Mouse (Mus musculus) brain, adult 2 months (tissue): ENCODE measurements around the gene Ifna6.
A peak's percentile ranks its signal among the peaks of the same experiment; 100 is the strongest.

Experiments
- DNase-seq: peaks from one replicate; pipeline ENCODE4 v3.0.0; 2011; ENCODE audit warnings: low read depth, low spot score

The Ifna6 gene

GRCm38 (mm10) chr4:88845334-88845733, 18.1 kb downstream of the Ifna6 start:
- DNase-seq, result peak; percentile 25

GRCm38 (mm10) chr4:88849698-88850097, 22.5 kb downstream of the Ifna6 start, which contains the start of gene Ifna1:
TSS of gene Ifna1 (plus strand) at chr4:88850087.
- DNase-seq, result no peak

DNA sequence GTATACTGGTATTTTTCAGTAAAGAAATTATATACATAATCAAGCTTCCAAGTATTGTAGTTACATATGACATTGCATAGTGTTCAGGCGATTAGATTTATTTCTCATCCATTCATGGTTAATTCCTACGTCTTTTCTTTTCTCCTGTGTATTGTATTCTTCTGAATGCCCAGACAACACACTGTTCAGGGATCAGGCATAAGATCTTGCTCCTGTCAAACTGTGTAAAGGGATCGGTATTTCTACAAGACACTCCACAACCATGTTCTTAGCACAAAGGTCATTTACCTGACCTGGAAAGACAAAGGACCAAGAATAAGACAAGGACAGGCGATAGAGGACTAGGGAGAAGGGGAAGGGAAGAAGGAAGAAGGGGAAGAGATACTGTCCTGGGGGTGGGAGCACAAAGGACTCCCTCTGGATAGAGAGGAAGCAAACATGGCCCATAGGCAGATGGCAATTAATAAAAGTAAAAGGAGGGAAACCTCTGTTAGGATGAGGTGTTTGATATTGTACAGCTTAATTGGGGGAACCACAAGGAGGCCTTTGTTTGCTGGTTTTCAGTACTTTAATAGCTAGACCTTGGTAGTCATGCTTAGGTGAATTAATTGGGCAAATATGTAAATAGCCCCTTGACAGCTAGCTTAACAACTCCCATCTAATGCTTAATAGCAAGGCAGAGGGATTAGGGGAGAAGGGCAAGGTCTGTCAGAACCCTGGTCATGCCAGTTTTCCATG, 24.0 kb downstream of the Ifna6 start:
- no peak for DNase-seq

DNA sequence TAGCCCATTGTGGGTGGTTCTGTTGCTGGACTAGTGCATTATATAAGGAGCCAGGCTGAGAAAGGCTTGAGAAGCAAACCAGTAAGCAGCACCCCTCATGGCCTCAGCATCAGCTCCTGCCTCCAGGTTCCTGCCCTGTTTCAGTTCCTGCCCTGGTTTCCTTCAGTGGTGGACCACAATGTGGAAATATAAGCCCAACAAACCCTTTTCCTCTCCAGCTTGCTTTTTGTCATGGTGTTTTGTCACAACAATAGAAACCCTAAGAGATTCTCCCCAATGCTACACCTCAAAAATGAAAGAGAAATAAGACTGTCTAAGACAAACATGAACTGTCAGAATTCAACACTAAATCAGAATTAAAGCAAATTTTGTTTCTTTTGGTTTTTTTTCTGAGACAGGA, 32.0 kb downstream of the Ifna6 start:
- DNase-seq, result no peak

DNA sequence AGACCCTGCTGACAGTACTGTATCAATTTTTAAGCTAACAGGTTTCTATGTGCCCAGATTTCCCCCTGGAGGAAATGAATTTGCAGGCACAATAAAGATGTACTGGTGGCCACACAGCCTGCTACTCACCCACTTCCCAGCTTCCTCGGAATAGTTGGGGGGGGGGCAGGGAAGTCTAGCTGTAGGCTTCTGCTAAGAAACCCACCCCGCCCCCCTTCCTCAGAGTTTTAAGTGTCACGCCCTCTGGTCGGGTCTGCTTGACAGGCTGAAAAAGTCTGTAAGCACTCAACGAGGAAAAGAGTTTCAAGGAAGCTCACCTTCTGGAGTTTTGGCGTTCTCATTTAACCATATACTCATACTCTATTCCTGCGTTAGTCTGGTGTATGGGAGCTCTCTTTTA, 36.1 kb downstream of the Ifna6 start:
- no peak for DNase-seq

- DNase-seq, result no peak
Measured at GRCm38 (mm10) chr4:88864599-88864998, 37.4 kb downstream of the Ifna6 start.

DNA sequence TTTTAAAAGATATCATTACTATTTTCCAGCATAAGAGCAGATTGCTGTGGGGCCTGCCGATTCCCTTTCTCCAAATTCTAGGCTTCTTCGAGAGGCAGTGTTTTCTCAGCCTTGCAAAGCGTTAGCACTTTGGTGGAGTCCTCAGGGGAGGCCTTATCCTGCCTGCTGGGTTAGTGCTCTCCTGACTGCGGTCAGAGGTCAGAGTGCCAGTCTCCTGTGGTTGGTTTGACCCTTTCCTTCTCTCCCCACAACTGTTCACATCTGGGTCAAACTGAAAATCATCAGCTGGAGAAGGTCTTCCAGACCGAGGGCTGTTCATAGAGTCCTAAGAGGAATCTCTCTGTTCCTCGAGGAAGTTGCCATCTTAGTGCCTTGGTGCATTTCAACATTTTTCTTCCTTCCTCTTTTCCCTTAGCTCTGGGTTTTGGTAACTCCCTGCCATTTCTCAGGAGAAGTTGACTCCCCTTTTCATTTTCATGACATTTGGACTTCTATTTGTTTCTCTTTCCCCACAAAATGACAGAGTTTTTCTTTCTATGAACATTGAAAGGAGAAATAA, 37.9 kb downstream of the Ifna6 start:
- DNase-seq, result peak; percentile 3

DNA sequence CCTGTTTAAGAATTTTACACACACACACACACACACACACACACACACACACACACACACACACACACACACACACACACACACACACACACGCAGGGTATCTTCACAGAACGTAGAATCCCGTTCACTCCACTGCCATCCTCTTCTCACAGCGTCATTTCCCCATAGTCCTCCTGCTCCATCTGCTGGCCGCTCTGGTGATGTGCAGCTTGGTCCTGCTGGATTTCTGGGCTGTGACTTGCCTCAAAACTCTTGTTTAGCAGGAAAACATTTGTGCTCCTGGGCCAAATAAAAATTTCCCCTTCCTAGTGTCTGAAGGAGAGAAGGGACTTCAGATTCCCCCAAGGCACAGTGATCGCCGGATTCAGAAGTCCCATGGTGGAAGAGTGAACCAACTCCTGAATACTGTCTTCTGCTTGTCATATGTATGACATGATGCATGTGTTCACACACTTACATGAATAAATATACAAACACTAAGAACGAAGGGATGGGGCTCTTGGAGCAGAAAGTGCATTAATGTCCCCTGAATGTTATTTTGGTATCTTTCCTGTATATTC, 40.2 kb downstream of the Ifna6 start:
- DNase-seq, result peak; percentile 84

- peak; percentile 32 for DNase-seq
Measured at GRCm38 (mm10) chr4:88867926-88868911, 41.0 kb downstream of the Ifna6 start.

DNA sequence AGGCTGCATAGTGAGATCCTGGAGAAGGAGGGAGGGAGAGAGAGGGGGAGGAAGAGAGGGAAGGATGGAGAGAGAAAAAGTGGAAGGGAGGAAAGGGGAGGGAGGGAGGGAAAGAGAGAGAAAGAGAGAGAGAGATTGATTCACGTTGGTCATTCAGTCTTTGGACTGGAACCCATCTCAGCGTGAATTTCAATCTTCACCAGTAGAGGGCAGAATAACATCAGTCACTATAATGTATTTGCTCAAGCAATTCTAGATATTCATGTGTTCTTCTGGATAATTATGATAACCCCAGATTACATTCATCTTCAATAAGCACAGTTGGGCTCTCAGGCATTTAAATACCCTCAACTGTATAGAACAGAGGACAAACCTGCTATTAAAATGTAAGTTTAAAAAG, 45.5 kb downstream of the Ifna6 start:
- peak; percentile 52 for DNase-seq

GRCm38 (mm10) chr4:88875435-88876095, 48.3 kb downstream of the Ifna6 start:
- DNase-seq, result no peak

DNA sequence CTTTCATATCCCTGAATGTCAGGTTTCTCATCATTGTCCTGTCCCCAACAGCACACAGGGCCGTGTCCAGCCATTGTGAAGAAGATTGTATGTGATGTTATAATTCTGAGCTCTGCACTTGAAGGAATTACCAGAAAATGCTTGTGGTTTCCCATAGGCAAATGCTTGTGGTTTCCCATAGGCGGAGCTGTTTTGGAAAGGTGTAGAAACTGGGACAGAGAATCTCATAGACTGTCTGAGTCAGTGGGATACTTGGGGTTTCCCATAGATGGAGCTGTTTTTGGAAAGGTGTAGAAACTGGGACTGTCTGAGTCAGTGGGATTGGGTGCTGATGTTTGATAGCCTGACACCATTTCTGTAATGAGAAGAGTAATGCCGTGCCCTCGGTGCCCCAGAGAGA, 49.3 kb downstream of the Ifna6 start:
- no peak for DNase-seq
